Mouse (Mus musculus) megakaryocyte, adult 5-6 weeks (primary cell): ENCODE data around the gene Zcchc2. TPM values are rescaled to one million over a fixed set of nuclear protein-coding genes. Genes with fewer than 3 reads are reported as not detected.

ENCODE experiments used
- ATAC-seq: 2 replicates; pipeline ENCODE4 v1.8.0; 2016; ENCODE audit warnings: mild to moderate bottlenecking, inconsistent platforms; ENCODE audit not compliant: poor library complexity, severe bottlenecking
- total RNA-seq, 2 experiments: library from RNA; stranded (forward) in 1 of 2; stranded (reverse) in 1 of 2; fragments of 153-499, 151-499 nt in 1 of 2; fragments of 221-1000, 200-1000 nt in 1 of 2; gene quantifications; 2 replicates each; pipeline versions ENCODE4 v1.2.3 to v1.2.4; 2015 to 2017

Zcchc2 gene
- total RNA-seq (2015) (24.7 and 25.8 TPM in 2 replicates), total RNA-seq (2017) (19.1 TPM in 2 replicates)

DNA sequence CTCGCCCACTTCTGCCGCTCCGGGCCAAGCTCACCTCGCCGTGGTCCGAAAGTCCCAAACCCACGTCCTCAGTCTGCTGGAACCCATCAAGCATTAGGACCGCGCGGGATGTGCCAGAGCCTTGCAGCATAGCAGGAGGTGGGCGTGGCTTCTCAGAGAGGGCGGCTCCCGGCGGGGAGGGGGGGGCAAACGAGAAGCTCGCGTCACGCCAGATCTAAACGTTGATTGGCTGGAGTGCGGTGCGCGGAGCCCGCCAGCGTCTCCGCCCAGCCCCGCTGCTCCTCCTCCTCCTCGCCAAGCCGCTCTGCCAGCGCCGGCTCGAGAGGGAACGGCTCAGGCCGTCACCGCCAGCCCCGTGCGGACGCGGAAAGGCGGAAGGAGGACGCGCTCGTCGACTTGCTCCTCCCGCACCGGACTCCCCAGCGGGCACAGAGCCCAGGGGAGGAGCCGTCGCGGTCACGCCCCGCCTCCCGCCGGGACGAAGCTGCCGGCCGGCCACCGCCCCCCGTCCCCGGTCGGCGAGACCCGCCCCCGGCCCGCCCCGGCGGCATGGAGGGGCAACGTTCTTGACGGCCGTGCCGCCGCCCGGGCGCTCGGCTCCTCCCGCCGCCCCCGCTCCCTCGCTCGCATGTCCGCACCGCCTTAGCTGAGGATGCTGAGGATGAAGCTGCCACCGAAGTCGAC lies at the start of gene Zcchc2:
Gene Zcchc2, plus strand, starts transcription at position 269 of the 684 bp plus-strand sequence.
- ATAC-seq: peak; percentile 73

DNA sequence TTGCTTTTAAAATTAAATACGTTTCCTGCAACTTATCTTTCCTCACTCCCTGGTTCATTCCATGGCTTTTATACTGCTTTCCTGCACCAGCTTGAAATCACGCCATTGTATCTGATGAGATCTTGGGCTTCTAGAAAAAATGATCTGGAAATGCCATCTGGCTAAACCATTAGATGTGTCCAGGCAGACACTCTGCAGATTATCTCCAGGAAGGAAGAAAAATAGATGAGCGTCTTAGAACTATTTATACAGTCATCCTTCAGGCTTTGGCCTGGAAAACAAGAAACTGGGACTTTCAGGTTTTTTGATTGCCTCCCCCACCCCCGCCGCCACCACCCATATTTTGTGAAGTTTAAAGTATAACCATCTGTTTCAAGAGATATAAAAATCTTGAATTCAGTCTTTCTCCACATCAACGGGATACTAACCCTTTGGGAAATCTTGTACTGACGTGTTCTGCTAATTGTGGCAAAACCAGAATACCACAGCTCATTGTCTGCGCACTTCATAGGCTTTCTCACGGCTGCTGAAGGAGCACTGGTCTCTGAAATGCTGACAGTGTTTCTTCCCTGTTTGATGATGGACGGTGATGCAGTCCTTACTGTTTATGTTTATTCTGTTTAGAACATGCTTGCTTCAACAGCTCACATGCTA lies 45.2 kb upstream of the Zcchc2 start:
- no peak for ATAC-seq

GRCm38 (mm10) chr1:105946581-105947540 lies 43.3 kb upstream of the Zcchc2 start:
- ATAC-seq: peak; percentile 60

- no peak for ATAC-seq
Observed at GRCm38 (mm10) chr1:105948352-105948751, 41.9 kb upstream of the Zcchc2 start.

- ATAC-seq: no peak
Observed at GRCm38 (mm10) chr1:105953588-105953987, 36.6 kb upstream of the Zcchc2 start.

DNA sequence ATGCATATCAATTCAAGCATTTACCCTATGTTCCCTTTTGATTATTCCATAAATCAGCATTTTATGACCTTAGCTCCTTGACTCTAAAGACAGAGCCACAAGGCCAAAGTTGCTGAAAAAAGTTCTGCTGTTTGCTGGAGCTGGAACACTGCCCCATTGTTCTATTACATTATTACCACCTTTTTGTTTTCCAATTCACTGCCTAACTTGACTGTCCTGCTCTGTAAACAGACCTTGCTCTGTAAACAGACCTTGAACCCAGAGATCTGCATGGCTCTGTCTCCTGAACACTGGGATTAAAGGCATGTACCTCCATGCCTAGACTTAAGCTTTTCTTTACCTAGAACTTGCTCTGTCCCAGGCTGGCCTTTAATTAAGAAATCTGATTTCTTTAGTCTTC lies 36.2 kb upstream of the Zcchc2 start:
- no peak for ATAC-seq

DNA sequence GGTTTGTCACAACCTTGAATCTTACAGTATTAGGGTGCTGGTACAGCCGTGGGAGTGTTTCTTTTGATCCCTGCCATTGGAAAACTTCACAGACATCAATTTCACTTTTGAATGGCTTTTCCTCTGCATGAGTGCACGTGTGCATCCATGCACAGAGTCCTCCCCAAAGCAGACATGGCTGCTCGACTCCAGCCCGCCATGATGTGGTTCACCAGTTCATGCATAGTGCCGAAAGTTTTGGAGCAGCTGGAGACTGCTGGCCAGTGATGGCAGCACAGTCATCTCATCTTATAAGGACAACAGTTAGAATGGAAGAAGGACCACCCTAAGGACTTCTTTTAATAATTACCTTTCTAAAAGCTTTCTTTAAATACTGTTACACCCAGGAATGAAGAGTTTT lies 34.1 kb upstream of the Zcchc2 start:
- no peak for ATAC-seq

DNA sequence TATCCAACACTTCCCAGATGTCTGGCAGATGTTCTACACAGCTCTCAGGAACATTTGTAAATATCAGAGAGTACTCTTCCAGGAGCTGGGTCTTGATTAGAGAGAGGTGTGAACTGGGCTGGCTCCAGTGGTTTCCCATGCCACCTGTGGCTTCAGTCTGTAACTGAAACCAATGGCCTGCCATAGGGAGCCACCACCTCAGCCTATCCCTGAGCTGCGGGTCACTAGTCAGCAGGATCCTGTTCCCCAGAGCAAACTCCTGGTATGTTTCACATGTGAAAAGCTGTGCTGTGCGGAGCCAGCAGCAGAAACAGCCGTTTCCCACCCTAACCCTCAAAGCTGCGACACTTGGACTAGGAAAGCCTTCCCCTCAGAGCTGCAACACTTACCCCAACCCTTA lies 28.7 kb upstream of the Zcchc2 start:
- ATAC-seq: no peak

DNA sequence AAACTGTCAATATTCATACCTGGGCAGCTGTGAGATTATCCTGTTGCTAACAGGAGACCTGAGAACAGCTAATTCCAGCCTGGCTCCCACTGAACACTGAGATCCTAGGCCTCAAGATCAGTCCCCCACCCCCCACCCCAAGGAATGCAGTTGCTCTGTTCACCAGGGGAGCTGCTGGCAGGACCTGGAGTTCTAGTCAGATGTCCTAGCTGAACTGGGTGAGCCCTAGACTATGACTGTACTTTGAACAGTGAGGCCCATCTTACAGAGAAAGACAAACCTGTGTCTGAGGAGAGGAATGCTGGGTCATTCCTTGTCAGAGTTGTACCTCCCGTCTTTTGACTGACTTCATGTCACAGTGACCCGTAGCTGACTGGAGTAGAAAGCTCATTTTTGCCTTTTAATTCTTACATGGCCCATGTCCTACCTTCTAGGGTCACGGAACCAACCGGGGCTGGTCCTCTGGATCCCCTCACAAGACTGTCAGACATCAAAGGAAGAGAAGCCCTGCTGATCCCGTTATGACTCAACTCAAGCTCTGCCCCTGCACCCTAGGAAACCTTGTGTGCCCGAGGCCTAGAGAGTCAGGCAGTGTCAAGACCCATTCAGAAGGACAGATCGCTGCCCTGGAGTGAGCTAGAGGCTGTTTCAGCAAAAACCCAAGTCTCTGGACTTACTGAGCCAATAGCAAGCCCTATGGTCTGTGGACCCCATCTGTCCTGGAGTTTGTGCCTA lies 28.0 kb upstream of the Zcchc2 start:
- no peak for ATAC-seq

DNA sequence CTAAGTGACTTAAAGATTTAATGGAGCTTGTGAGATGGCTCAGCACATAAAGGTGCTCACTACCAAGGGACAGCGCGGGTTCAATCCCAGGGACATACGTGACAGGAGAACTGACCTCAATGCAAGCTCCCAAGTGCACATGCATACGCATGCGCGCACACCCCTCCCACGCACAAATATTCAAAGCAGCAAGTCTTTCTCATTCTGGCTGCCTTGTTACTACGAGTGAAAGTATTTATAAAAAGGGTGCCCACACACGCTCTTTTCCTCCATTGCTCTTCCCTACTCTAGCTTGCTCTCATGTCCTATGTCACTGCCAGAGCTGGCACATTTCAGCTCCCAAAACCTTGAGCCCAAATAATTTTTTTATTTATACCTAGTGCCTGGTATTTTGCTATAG lies 27.4 kb upstream of the Zcchc2 start:
- ATAC-seq: no peak

DNA sequence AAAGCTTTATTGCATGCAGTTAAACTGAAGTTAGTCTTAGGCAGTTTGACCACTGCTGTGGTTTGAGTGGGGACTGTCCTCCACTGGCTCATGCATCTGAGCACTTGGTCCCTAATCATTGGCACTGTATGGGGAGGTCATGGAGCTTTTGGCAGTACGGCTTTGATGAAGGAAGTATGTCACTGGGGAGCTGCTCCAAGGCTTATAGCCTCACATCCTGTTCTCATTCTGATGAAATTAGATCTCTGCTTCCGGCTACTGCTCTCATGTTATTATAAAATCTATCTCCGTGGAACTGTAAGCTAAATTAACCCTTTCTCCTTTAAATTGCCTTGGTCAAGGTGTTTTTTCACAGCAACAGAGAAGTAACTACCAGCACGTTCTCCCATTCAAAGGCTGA lies 25.7 kb upstream of the Zcchc2 start:
- peak; percentile 63 for ATAC-seq

GRCm38 (mm10) chr1:105965189-105965588 lies 25.0 kb upstream of the Zcchc2 start:
- peak; percentile 95 for ATAC-seq

- peak; percentile 81 for ATAC-seq
Observed at GRCm38 (mm10) chr1:105971490-105972170, 18.6 kb upstream of the Zcchc2 start.

GRCm38 (mm10) chr1:105974023-105974422 lies 16.2 kb upstream of the Zcchc2 start:
- no peak for ATAC-seq

GRCm38 (mm10) chr1:105977446-105978094 lies 12.6 kb upstream of the Zcchc2 start:
- no peak for ATAC-seq

DNA sequence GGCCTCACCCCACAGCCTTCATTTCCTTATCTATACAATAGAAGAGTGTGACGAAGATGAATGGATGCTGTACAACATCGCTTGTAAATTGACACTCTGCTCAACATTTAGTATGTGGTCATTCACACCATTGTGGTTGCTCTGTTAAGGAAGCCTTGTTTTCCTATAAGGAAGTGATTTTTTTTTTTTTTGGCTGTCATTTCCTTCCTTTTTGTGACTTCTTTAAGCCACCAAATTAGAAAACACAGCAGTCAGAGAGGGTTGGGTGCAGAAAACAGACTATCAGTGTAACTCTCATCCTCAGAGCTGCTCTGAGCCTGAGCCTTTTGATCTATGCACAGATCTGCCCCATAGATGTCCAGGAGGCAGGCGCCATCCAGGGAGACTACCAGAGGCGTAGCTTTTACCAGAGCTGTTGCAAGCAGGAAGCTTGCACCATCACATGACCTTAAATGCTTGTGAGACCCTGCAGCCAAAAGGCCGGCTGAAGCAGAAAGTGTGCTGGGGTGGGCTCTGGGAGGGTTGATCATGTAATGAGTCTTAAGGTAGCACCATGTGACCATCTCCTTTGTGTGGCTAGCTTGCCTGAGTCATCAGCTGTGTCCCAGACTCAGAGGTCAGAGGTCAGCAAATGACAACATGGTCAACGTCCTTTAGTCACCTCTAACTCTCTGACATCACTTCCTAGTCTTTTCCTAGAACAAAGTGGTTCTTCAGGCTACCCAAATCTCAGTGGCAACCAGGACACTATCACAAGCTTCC lies 9.2 kb upstream of the Zcchc2 start:
- ATAC-seq: peak; percentile 86

- no peak for ATAC-seq
Observed at GRCm38 (mm10) chr1:105982496-105983364, 7.5 kb upstream of the Zcchc2 start.

GRCm38 (mm10) chr1:105984172-105984571 lies 6.0 kb upstream of the Zcchc2 start:
- ATAC-seq: no peak
